Mouse (Mus musculus): Measurements from ENCODE around the gene Gdpd3.

DNA sequence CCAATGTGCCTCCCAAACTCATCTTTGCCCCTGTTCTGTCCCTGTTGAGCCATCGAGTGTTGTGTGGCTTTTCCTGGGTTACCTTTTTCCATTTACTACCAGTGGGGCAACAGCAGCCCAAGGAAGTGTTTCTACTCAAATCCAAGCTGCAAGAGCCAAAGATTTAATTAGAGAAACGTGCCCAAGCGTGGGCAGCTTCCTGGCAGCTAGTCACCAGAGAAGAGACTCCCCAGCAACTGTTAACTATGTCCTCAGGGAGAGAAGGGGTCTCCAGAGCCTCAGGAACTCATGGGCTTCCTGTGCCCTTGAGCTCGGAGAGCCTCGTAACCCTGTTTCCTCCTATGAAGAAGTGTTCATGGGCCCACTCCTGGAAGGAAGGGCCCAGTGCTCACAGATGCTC lies 25.2 kb upstream of the Gdpd3 start:
- no peak for TF ChIP-seq CTCF (IDR thresholded peaks at IDR 0.05; ENCODE audit: low read depth)
- TF ChIP-seq EP300 (IDR thresholded peaks at IDR 0.05; ENCODE audit: low read depth): no peak

Data from liver, postnatal 0 days (tissue).